Comparison of ENCODE assay signal across 25 mouse cellular contexts in genomic region chr16:55922079-55922478, GRCm38 (mm10). TPM values are rescaled to one million over a fixed set of nuclear protein-coding genes. Genes with fewer than 3 reads are reported as not detected.
DNase-seq lines count a peak whose midpoint lies in the region; TF ChIP-seq lines count a peak whose summit lies in the region.
"Had no signal": no experiment of that assay in that cellular context is flagged by ENCODE, and none has a peak within 500 bp of the region (broad histone marks: within the 10 kb centered on the region; RNA-seq: fewer than 3 reads in every experiment).

No protein-coding gene starts in this region.

- no peak for TF ChIP-seq CTCF in cortical plate, adult 2 months (IDR thresholded peaks at IDR 0.05; ENCODE audit: extremely low read depth, insufficient read depth, low read length)

- peak; percentile 28 for DNase-seq in heart, adult 11 months
- DNase-seq in heart, postnatal 14 days, result no peak
- peak; percentile 20 to 58 for DNase-seq in layer of hippocampus, adult 8-10 months (ENCODE audit: low spot score in 2 of 2)
- no peak for DNase-seq in layer of hippocampus, postnatal 36 days
- DNase-seq in NIH3T3 (ENCODE audit: low read depth), result peak; percentile 19
- DNase-seq in embryo, embryonic 10.5 days (ENCODE audit: low spot score), result no peak
- no peak for DNase-seq in embryo, embryonic 9.5 days (ENCODE audit: extremely low spot score)
- DNase-seq: adrenal gland, adult 2 months; adrenal gland, postnatal 14 days; B cell, adult 2 months; cerebellum, adult 11-12 months; cerebellum, adult 8-10 months; cerebellum, postnatal 10 days; cerebellum, postnatal 36 days; gastrocnemius, postnatal 25 days; heart, adult 2 months had no signal

- H3K27ac ChIP-seq in cortical plate, adult 2 months (ENCODE audit: insufficient read depth, low read length), result peak overlapping the region; percentile 89
- H3K27ac ChIP-seq: embryonic facial prominence, embryonic 10.5 days; embryonic facial prominence, embryonic 13.5 days; forebrain, embryonic 12.5 days; heart, adult 2 months; heart, embryonic 10.5 days; heart, embryonic 13.5 days; hindbrain, embryonic 12.5 days; hindbrain, embryonic 15.5 days had no signal

- TF ChIP-seq POLR2A in cortical plate, adult 2 months (IDR thresholded peaks at IDR 0.05; ENCODE audit: extremely low read depth, insufficient read depth, low read length), result no peak

- no peaks in the 10 kb centered on the region for H3K4me1 ChIP-seq in cortical plate, adult 2 months (ENCODE audit: control insufficient read depth, insufficient read depth, low read length)
- H3K4me1 ChIP-seq: embryonic facial prominence, embryonic 10.5 days; embryonic facial prominence, embryonic 13.5 days; forebrain, embryonic 12.5 days; heart, embryonic 10.5 days; heart, embryonic 13.5 days; hindbrain, embryonic 12.5 days; hindbrain, embryonic 15.5 days had no signal

- intact Hi-C loops in heart, postnatal 14 days (cut with DNase I), result no loop called here

- H3K4me3 ChIP-seq in cortical plate, adult 2 months (ENCODE audit: insufficient read depth, low read length), result no peak overlapping the region
- H3K4me3 ChIP-seq: embryonic facial prominence, embryonic 10.5 days; embryonic facial prominence, embryonic 13.5 days; erythroblast, embryonic 14.5 days; forebrain, embryonic 12.5 days; heart, adult 2 months; heart, embryonic 10.5 days; heart, embryonic 13.5 days; hindbrain, embryonic 12.5 days; hindbrain, embryonic 15.5 days had no signal

RNA-seq across cellular contexts. Expression of gene Cep97, which starts 12.6 kb away (rescaled TPM):
- total RNA-seq in heart, postnatal 14 days (2021), result 1 to 10 TPM; 5.8 to 7.7 TPM
- total RNA-seq in layer of hippocampus, adult 8-10 months (2022), result 10 to 100 TPM; 16.4 to 21.1 (median 18.9) TPM
- 10 to 100 TPM; 17.2 to 17.4 TPM for total RNA-seq in layer of hippocampus, postnatal 36 days (2021)
- 7.9 and 8.3 TPM in 2 replicates for polyA plus RNA-seq in cortical plate, adult 2 months (2012; rRNA removed)

RNA-seq across cellular contexts. Expression of gene Nxpe3, which starts 27.0 kb away (rescaled TPM):
- total RNA-seq in heart, postnatal 14 days (2021), result under 1 TPM; 0.45 to 0.54 TPM
- total RNA-seq in layer of hippocampus, adult 8-10 months (2022), result 10 to 100 TPM; 12.6 to 13.0 (median 12.8) TPM
- total RNA-seq in layer of hippocampus, postnatal 36 days (2021), result 10 to 100 TPM; 11.7 to 12.0 TPM
- polyA plus RNA-seq in cortical plate, adult 2 months (2012; rRNA removed), result 7.5 and 8.0 TPM in 2 replicates

RNA-seq across cellular contexts. Expression of gene Rpl24, which starts 44.0 kb away (rescaled TPM):
- 100 to 1,000 TPM; 532 to 562 TPM for total RNA-seq in heart, postnatal 14 days (2021)
- total RNA-seq in layer of hippocampus, adult 8-10 months (2022), result 100 to 1,000 TPM; 327 to 441 (median 373) TPM
- 100 to 1,000 TPM; 392 to 411 TPM for total RNA-seq in layer of hippocampus, postnatal 36 days (2021)
- 435 and 439 TPM in 2 replicates for polyA plus RNA-seq in cortical plate, adult 2 months (2012; rRNA removed)

RNA-seq across cellular contexts. Expression of gene Zbtb11, which starts 51.6 kb away (rescaled TPM):
- 10 to 100 TPM; 11.5 to 12.5 TPM for total RNA-seq in heart, postnatal 14 days (2021)
- 10 to 100 TPM; 45.7 to 56.3 (median 50.5) TPM for total RNA-seq in layer of hippocampus, adult 8-10 months (2022)
- 10 to 100 TPM; 50.3 to 52.2 TPM for total RNA-seq in layer of hippocampus, postnatal 36 days (2021)
- polyA plus RNA-seq in cortical plate, adult 2 months (2012; rRNA removed), result 25.8 and 26.7 TPM in 2 replicates

Comparison
In these comparisons a context has a peak if more than half of its experiments do, and no peak if none do; other contexts are left out.
1. DNase-seq: peak in heart, adult 11 months (single experiment), layer of hippocampus, adult 8-10 months (2 of 2) and NIH3T3 (single experiment); none in heart, postnatal 14 days (0 of 2), layer of hippocampus, postnatal 36 days (0 of 2), embryo, embryonic 10.5 days (single experiment) and embryo, embryonic 9.5 days (single experiment).
2. RNA of gene Nxpe3, which starts 27.0 kb away (total RNA-seq): 12.6 to 13.0 TPM in layer of hippocampus, adult 8-10 months and 11.7 to 12.0 TPM in layer of hippocampus, postnatal 36 days; 0.45 to 0.54 TPM in heart, postnatal 14 days; every median in the first group is over 4 times any median in the second.